Comparison of ENCODE assay signal across 8 mouse cellular contexts in genomic region chr2:156278226-156279017, GRCm38 (mm10). TPM values are rescaled to one million over a fixed set of nuclear protein-coding genes. Genes with fewer than 3 reads are reported as not detected.
DNase-seq lines count a peak whose midpoint lies in the region; ATAC-seq lines count a peak whose summit lies in the region.

No protein-coding gene starts in this region.

- H3K9me3 ChIP-seq in intestine, embryonic 15.5 days, result no peaks in the 10 kb centered on the region

- peak; percentile 81 for ATAC-seq in intestine, embryonic 15.5 days
- ATAC-seq in megakaryocyte-erythroid progenitor cell, adult 5-6 weeks (replicated peaks; ENCODE audit: low FRiP score, low TSS enrichment, poor library complexity, severe bottlenecking), result peak; percentile 93

- WGBS in intestine, embryonic 15.5 days, result 47% methylated on average over 4 of the region's 4 CpGs

- H3K4me3 ChIP-seq in intestine, embryonic 15.5 days (replicated peaks), result no peak overlapping the region

- peak; percentile 84 for DNase-seq in adrenal gland, adult 8-10 months
- peak; percentile 63 for DNase-seq in embryo, embryonic 9.5 days (ENCODE audit: extremely low spot score)
- DNase-seq in gastrocnemius, postnatal 4 days (ENCODE audit: low spot score in 2 of 2), result peak; percentile 42 to 83
- peak; percentile 87 to 93 for DNase-seq in left cerebral cortex, postnatal 14 days (ENCODE audit: low spot score in 2 of 2)
- peak; percentile 71 for DNase-seq in right cerebral cortex, postnatal 25 days
- peak; percentile 78 to 80 for DNase-seq in urinary bladder, postnatal 36 days (ENCODE audit: low spot score in 2 of 2)

- peaks cover 9% of the 10 kb centered on the region for H3K36me3 ChIP-seq in intestine, embryonic 15.5 days

- no peak overlapping the region for H3K4me2 ChIP-seq in intestine, embryonic 15.5 days (replicated peaks)

- H3K27me3 ChIP-seq in intestine, embryonic 15.5 days (replicated peaks), result no peaks in the 10 kb centered on the region

- no peaks in the 10 kb centered on the region for H3K4me1 ChIP-seq in intestine, embryonic 15.5 days (replicated peaks)

- peak overlapping the region; percentile 22; the same call in 1 of the 2 replicates for H3K27ac ChIP-seq in intestine, embryonic 15.5 days

- H3K9ac ChIP-seq in intestine, embryonic 15.5 days, result no peak overlapping the region

- intact Hi-C loops in left cerebral cortex, postnatal 14 days (cut with DNase I), result loop anchor here (5.0 kb wide), 2 partner anchors 81 to 96 kb away; partner anchors contain the start of genes Phf20 and Rbm39

RNA-seq across cellular contexts. Expression of gene Cnbd2, which starts 33.7 kb away (rescaled TPM):
- 1 to 10 TPM; 2.4 to 5.1 (median 3.2) TPM for total RNA-seq in adrenal gland, adult 8-10 months (2022)
- total RNA-seq in gastrocnemius, postnatal 4 days (2021), result 1 to 10 TPM; 2.8 to 2.9 TPM
- polyA plus RNA-seq in intestine, embryonic 15.5 days (2015; fragmentation: Nextera tagmentation; extraction: Ambion mirVana), result 4.4 and 5.0 TPM in 2 replicates
- 1 to 10 TPM; 3.3 to 5.5 TPM for total RNA-seq in left cerebral cortex, postnatal 14 days (2021)
- total RNA-seq in megakaryocyte-erythroid progenitor cell, adult 5-6 weeks (2014; fragmentation: Nextera tagmentation), result 1.4 and 7.1 TPM in 2 replicates
- 5.2 and 9.3 TPM in 2 replicates for total RNA-seq in megakaryocyte-erythroid progenitor cell, adult 5-6 weeks (2017)

RNA-seq across cellular contexts. Expression of gene Scand1, which starts 34.1 kb away (rescaled TPM):
- 100 to 1,000 TPM in 3 of 4 experiments, 10 to 100 TPM in 1; 98.3 to 137 (median 105) TPM for total RNA-seq in adrenal gland, adult 8-10 months (2022)
- total RNA-seq in gastrocnemius, postnatal 4 days (2021), result 10 to 100 TPM; 63.7 to 76.2 TPM
- polyA plus RNA-seq in intestine, embryonic 15.5 days (2015; fragmentation: Nextera tagmentation; extraction: Ambion mirVana), result 62.8 and 75.2 TPM in 2 replicates
- total RNA-seq in left cerebral cortex, postnatal 14 days (2021), result 100 to 1,000 TPM in 1 of 2 experiments, 10 to 100 TPM in 1; 87.8 to 113 TPM
- total RNA-seq in megakaryocyte-erythroid progenitor cell, adult 5-6 weeks (2014; fragmentation: Nextera tagmentation), result 4.1 TPM in 2 replicates
- total RNA-seq in megakaryocyte-erythroid progenitor cell, adult 5-6 weeks (2017), result 16.5 and 48.7 TPM in 2 replicates
